Mouse (Mus musculus) cerebellum, postnatal 10 days (tissue): Measurements from ENCODE around the gene Pltp.
A peak's percentile ranks its signal among the peaks of the same experiment; 100 is the strongest.

ENCODE experiments used
- DNase-seq, 2 experiments: peaks; one replicate each; pipeline ENCODE4 v3.0.0; 2021; ENCODE audit warnings: mixed read lengths in 2 of 2

Gene Pltp

GRCm38 (mm10) chr2:164857101-164857821 lies at the start of gene Pltp:
Pltp (minus strand) TSS chr2:164857711.
- peak; percentile 61 for DNase-seq

- DNase-seq: no peak
These were observed 48.6 kb upstream of the Pltp start for GRCm38 (mm10) chr2:164906071-164906470.

GRCm38 (mm10) chr2:164903496-164903895 lies 46.0 kb upstream of the Pltp start:
- DNase-seq: no peak

GRCm38 (mm10) chr2:164901380-164901779 lies 43.9 kb upstream of the Pltp start:
- DNase-seq: no peak

GRCm38 (mm10) chr2:164899723-164900459 lies 42.4 kb upstream of the Pltp start:
- DNase-seq: no peak

GRCm38 (mm10) chr2:164899034-164899433 lies 41.5 kb upstream of the Pltp start:
- no peak for DNase-seq

GRCm38 (mm10) chr2:164898008-164898407 lies 40.5 kb upstream of the Pltp start:
- peak; percentile 42 to 43 for DNase-seq

GRCm38 (mm10) chr2:164895885-164896284 lies 38.4 kb upstream of the Pltp start:
- DNase-seq: peak; percentile 67 to 75

GRCm38 (mm10) chr2:164894644-164895043 lies 37.1 kb upstream of the Pltp start:
- peak in 1 of 2 experiments; percentile 37 for DNase-seq

GRCm38 (mm10) chr2:164894048-164894447 lies 36.5 kb upstream of the Pltp start:
- DNase-seq: peak; percentile 47 to 57

GRCm38 (mm10) chr2:164892696-164893216 lies 35.2 kb upstream of the Pltp start:
- peak; percentile 58 to 59 for DNase-seq

GRCm38 (mm10) chr2:164891908-164892695 lies 34.6 kb upstream of the Pltp start:
- peak; percentile 65 to 67 for DNase-seq

- DNase-seq: peak in 1 of 2 experiments; percentile 24
These were observed 33.7 kb upstream of the Pltp start for GRCm38 (mm10) chr2:164891056-164891834.

- no peak for DNase-seq
These were observed 33.0 kb upstream of the Pltp start for GRCm38 (mm10) chr2:164890411-164891049.

GRCm38 (mm10) chr2:164889960-164890359 lies 32.4 kb upstream of the Pltp start:
- no peak for DNase-seq

- DNase-seq: no peak
These were observed 31.5 kb upstream of the Pltp start for GRCm38 (mm10) chr2:164888996-164889395.

- no peak for DNase-seq
These were observed 29.1 kb upstream of the Pltp start for GRCm38 (mm10) chr2:164886617-164887016.

- peak; percentile 95 to 96 for DNase-seq
These were observed 28.3 kb upstream of the Pltp start for GRCm38 (mm10) chr2:164885788-164886187.

- DNase-seq: no peak
These were observed 25.1 kb upstream of the Pltp start for GRCm38 (mm10) chr2:164882619-164883018.

GRCm38 (mm10) chr2:164879568-164880277 lies 22.2 kb upstream of the Pltp start:
- peak; percentile 98 for DNase-seq

GRCm38 (mm10) chr2:164879228-164879567 lies 21.7 kb upstream of the Pltp start, which contains the start of gene Pcif1:
Pcif1 (plus strand) TSS chr2:164879304.
- DNase-seq: peak; percentile 98
